Mouse (Mus musculus): ENCODE results near the gene Prkn.

Gene Prkn

DNA sequence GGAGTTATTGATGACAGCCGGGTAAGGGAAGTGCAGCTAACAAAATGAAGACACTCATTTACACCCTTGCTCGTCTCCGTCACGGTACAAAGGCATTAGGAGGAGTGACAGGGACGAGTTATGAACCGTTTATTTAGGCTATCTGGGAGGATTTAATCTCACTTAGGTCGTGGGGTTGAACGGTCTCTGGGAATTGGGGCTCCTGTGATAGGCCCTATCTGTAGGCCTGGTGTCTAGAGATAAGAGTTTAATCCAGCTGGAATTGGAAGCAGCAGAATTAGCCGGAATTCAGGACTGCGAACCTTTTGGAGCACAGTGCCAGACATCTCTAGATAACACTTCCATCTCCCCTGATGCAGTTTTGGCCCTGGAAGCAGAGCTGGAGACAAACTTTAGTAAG, 571.2 kb downstream of the Prkn start:
- CTCF ChIA-PET: no interaction called here

DNA sequence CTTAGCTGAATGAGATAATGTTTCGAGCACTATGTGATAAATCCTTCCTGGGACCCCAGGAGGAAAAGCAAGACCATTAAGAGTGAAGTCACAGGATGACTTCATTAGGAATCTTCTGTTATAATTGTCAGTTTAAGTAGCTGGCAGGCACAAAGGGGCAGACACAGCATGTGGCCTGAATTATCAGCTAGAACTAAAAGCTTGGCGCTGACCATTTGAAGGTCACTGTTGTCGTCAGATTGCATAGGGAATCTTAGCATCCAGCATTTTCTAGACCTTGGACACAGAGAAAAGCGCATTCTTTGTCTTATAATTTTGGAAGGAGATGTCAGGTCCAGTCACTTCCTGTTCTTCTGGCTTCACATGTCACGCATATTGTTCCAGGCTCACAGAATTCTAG, 573.5 kb downstream of the Prkn start:
- CTCF ChIA-PET: no interaction called here

- CTCF ChIA-PET: no interaction called here
Measured at GRCm38 (mm10) chr17:11414288-11414687, 574.1 kb downstream of the Prkn start.

GRCm38 (mm10) chr17:11417150-11417549, 577.0 kb downstream of the Prkn start:
- CTCF ChIA-PET: no interaction called here

DNA sequence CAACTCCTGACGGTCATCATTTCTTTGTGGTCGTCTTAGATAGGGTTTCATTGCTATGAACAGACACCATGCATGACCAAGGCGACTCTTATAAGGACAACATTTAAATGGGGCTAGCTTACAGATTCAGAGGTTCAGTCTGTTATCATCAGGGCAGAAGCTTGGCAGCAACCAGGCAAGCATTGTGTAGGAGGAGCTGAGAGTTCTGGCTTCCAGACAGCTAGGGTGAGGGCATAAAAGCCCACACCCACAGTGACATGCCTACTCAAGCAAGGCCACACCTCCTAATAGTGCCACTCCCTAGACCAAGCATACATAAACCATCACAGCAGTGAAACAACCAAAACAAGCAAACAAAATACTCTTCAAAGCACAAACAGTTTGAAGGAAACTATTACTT, 579.3 kb downstream of the Prkn start:
- CTCF ChIA-PET: no interaction called here

DNA sequence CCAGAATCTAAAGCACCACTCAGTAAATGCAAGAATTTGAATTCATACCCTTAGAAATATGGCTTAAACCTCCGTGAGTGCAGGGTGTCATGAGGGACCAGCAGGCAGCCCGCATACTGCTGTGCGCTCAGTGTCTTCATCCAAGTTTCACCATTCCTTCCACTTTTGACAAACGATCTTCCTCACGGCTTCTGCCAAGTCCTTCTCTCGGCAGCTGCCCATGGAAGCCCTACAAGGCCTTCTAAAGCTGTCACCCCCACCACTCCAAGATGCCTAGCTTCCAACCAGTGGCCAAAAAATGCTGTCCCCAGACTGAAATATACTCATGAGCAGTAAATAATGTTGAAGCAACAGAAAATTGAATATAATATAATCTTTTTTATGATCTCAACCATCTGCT, 580.7 kb downstream of the Prkn start:
- CTCF ChIA-PET: no interaction called here

DNA sequence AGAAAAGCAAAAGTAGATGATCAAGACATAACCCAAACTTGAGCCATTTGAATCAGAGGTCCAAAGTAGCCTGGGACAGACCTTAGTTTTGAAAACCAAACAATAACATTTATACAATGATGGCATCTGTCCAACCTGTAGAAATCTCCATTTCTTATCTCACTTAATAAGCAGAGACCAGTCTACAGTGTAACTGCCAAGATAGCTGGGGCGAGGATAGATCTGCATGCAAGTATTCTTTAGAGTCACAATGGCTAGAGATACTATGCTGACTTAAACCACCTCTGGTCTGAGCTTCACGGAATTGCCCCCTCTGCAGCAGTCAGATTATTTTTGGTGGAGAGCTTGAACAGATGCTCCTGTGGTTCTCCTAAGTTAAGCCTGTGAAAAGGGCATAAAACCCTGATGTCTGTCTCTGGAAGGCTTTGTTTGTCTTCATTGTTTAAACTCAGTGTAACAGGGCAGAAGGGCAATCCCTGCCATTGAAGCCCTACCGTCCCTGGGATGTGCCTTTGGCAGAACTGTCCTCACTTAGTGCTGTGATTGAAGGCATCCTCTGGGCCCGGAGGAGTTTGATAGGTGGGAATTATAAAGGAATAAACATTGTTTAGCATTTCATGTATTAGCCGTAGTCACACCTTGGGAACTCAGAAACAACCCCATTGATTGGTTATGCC, 581.2 kb downstream of the Prkn start:
- CTCF ChIA-PET: no interaction called here

- CTCF ChIA-PET: no interaction called here
Measured at GRCm38 (mm10) chr17:11431323-11431722, 591.1 kb downstream of the Prkn start.

DNA sequence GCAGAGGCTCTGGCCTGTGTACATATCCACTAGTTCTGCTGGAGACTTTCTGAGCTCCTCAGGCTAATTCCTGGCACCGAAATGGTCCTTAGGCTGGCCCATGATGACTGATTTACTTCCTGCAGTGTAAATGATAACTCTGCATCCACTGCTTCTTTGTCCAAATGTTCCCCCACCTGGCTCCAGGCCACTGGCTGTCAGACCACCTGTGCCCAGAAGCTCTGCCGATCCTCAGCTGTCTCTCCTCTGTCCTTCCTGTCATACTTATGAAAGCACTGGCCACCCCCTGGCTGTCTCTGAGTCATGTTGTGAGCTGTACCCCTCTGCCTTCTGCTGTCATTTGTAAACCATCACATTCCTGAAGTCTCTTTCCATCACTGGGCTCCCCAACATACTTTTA, 592.4 kb downstream of the Prkn start:
- CTCF ChIA-PET: no interaction called here

- CTCF ChIA-PET: no interaction called here
Measured at GRCm38 (mm10) chr17:11462721-11463120, 622.5 kb downstream of the Prkn start.

GRCm38 (mm10) chr17:11466095-11466494, 625.9 kb downstream of the Prkn start:
- CTCF ChIA-PET: no interaction called here

DNA sequence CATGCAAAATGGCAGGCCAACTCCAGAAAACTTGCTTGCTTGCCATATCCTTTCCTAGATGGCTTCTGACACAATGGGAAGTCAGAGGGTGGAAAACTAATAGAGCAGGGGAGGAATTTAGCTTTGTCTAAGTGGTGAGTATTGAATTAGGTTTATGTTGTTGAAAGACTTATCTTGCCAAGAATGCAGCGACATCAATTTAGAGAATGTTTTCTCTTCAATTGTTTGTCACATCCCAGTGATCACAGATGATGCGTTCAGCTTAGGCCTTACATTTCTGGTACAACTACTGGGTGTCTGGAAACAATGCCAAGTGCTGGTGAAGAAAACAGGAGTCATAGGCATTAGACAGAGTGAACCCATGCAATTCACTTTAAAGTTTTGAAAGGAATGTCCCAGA, 628.4 kb downstream of the Prkn start:
- CTCF ChIA-PET: no interaction called here

GRCm38 (mm10) chr17:11483032-11483431, 642.8 kb downstream of the Prkn start:
- CTCF ChIA-PET: no interaction called here

GRCm38 (mm10) chr17:11490051-11490450, 649.9 kb downstream of the Prkn start:
- CTCF ChIA-PET: no interaction called here

DNA sequence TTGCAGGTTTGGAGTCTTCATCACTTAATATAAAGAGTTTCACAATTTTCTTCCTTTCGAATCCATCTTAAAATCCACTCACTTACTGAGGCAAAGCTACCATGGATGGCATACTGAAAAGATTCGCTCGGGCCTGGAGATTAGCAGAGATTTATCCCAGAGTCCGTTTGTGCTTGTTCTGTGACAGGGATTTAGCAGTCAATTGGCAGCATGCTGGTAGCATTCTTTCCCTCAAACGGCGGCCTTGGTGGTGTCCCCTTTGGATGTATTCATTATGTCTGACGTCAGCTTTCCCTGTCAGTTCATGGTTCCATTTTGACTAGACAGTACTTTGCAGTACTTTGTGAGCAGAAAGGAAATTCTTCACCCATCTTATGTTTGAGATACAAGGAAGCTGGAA, 662.4 kb downstream of the Prkn start:
- CTCF ChIA-PET: no interaction called here

GRCm38 (mm10) chr17:11504496-11504895, 664.3 kb downstream of the Prkn start:
- CTCF ChIA-PET: no interaction called here

GRCm38 (mm10) chr17:11507082-11507481, 666.9 kb downstream of the Prkn start:
- CTCF ChIA-PET: no interaction called here

GRCm38 (mm10) chr17:11510081-11510480, 669.9 kb downstream of the Prkn start:
- CTCF ChIA-PET: no interaction called here

DNA sequence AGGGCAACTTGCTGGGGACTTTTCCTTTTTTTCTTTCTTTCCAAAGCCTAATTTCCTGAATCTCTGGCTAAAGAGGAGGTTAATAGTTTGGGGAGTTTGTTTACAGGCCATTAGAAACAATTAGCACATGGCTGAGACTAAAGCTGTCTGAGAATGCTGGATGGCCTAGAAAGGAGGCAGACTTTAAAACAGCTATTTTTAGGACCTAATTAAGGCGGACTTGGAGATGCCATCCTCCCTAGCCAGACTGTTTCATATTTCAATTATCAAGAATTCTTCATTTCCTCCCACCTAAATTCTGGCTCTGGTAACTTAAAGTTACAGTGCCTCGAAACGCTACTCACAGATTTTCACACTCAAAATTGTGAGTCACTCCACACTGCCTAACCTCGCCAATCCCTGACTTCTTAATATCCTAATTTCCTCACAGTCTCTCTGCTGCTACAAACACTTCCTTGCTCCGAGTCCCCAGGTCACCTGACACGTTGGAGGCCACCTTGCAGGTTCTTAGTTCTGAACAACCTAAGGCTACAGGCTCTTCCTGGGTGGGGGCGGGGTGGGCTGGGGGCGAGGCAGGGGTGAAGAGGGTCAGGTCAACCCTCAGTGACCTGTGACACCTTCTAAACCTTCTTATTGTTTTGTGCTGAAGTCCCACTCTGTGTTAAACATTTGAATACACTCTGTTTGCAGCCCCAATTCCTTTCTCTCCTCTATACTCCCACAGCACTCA, 674.0 kb downstream of the Prkn start:
- CTCF ChIA-PET: no interaction called here

GRCm38 (mm10) chr17:11515619-11516018, 675.4 kb downstream of the Prkn start:
- CTCF ChIA-PET: no interaction called here

DNA sequence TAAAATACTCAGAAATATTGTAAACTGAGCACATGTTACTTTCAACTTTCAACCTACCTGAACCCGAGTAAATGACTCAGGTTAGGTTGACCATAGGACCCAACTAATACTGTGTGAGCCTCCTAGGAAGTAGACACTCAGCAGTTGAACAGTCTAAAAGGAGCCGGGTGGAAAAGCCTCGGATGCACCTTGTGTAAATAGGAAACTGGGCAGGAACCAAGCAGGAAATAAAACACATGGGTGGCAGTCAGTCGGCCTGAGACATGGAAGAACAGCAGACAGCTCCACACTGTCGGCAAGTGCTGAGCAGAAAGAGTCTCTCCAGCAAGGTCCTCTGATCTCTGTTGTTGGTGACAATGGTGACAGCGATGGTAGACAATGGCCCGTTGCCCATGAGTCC, 676.0 kb downstream of the Prkn start:
- CTCF ChIA-PET: no interaction called here

DNA sequence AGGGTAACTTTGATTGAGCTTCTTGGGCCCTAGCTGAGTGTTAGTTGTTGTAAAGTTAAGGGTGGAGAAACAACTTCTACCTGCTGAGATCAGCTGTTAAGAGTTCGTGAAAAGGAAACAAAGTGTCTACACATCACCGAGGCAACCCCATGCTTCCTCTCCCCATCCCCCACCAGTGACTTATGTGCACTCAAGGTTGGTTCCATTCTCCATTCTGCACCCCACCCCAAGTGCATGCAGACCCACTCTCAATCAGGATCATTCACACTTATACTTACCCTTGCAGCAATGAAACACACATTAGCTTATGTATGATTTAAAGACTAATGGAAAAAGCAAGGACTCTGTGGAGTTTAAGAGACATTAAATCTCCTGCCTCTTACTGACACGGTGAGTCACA, 691.9 kb downstream of the Prkn start:
- CTCF ChIA-PET: no interaction called here

GRCm38 (mm10) chr17:11532748-11533147, 692.6 kb downstream of the Prkn start:
- CTCF ChIA-PET: no interaction called here

GRCm38 (mm10) chr17:11533835-11534234, 693.7 kb downstream of the Prkn start:
- CTCF ChIA-PET: no interaction called here

Measured in spleen, embryonic (tissue).